Mouse (Mus musculus) brain, embryonic 14.5 days (tissue): ENCODE measurements at regions not wholly inside any gene's neighbourhood (a gene's known extent, or its start where the extent isn't known, plus 50 kb on each side); places are given as distances from the start of the nearest gene placed in this dataset.

Source experiments
- CTCF ChIP-seq: fragments of 200-500 bp; IDR thresholded peaks from 2 replicates; pipeline ENCODE4 v1.5.1; 2012; ENCODE audit warnings: inconsistent platforms, mild to moderate bottlenecking, moderate library complexity, borderline replicate concordance; ENCODE audit not compliant: insufficient read depth, insufficient read length; ENCODE audit errors: extremely low read depth
- POLR2A ChIP-seq: fragments of 200-500 bp; IDR thresholded peaks from 2 replicates; pipeline ENCODE4 v1.6.1; 2012; ENCODE audit warnings: mild to moderate bottlenecking, inconsistent platforms, borderline replicate concordance; ENCODE audit not compliant: poor library complexity, insufficient read depth, insufficient read length, severe bottlenecking; ENCODE audit errors: extremely low read depth

DNA sequence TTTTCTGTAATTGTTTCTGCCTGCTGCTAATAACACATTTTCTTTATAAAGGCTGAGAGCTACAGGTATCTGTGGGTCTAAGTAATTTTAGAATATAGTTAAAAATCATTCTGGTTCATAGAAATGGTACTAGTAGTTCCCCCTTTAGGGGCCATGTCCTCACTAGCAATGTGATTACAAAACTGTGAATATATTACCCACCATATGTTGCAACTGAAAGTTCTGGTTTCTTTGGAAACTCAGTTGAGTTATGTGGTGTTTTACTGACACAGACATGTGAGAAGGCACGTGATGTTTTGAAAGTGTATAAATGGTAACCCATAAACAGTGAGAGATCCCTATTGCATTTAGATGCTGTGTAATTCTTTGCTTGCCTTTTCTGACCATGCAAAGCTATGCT, 495.1 kb upstream of the Pot1a start:
- TF ChIP-seq CTCF (no peak), POLR2A (no peak)
